Mouse (Mus musculus): Measurements from ENCODE around the gene Gjb4. TPM values are rescaled to one million over a fixed set of nuclear protein-coding genes. Genes with fewer than 3 reads are reported as not detected.

The Gjb4 gene
- not detected for polyA plus RNA-seq (2017; shearing (Covaris generic))

GRCm38 (mm10) chr4:127353951-127354438, at the start of gene Gjb4:
Gene Gjb4, minus strand, starts transcription at chr4:127354081.

GRCm38 (mm10) chr4:127358018-127358417, 4.1 kb upstream of the Gjb4 start, which contains the start of gene Gjb5:
Gene Gjb5, minus strand, starts transcription at chr4:127358181.

GRCm38 (mm10) chr4:127330181-127331100, 23.4 kb downstream of the Gjb4 start, which contains the start of gene Gjb3:
Gene Gjb3, minus strand, starts transcription at chr4:127330844.

GRCm38 (mm10) chr4:127313861-127314260, 40.0 kb downstream of the Gjb4 start, which contains the start of gene Gja4:
Gene Gja4, minus strand, starts transcription at chr4:127314039.

Other genes with a start within 250 kb of the Gjb4 start
- 27.6 TPM for gene Tmem35b, start 230.4 kb downstream of the Gjb4 start, polyA plus RNA-seq (2017; shearing (Covaris generic))
- not detected for gene Dlgap3, start 184.9 kb downstream of the Gjb4 start, polyA plus RNA-seq (2017; shearing (Covaris generic))
- gene Smim12, start 110.3 kb downstream of the Gjb4 start, polyA plus RNA-seq (2017; shearing (Covaris generic)) = 52.7 TPM
- not detected for gene Gja4, start 40.0 kb downstream of the Gjb4 start, polyA plus RNA-seq (2017; shearing (Covaris generic))
- gene Gjb3, start 23.2 kb downstream of the Gjb4 start, polyA plus RNA-seq (2017; shearing (Covaris generic)) = not detected
- not detected for gene Gjb5, start 4.1 kb upstream of the Gjb4 start, polyA plus RNA-seq (2017; shearing (Covaris generic))